Mouse (Mus musculus) adrenal gland, postnatal 14 days (tissue): ENCODE data around the gene Gm20388. TPM values are rescaled to one million over a fixed set of nuclear protein-coding genes. Genes with fewer than 3 reads are reported as not detected.
A peak's percentile ranks its signal among the peaks of the same experiment; 100 is the strongest.

Experiments
- DNase-seq: peaks from one replicate; pipeline ENCODE4 v3.0.0; 2021; ENCODE audit warnings: mixed read lengths
- total RNA-seq: library from RNA; stranded (reverse); gene quantifications from 2 replicates; pipeline ENCODE4 v1.2.3, GENCODE M21; 2021

Gm20388 gene
- total RNA-seq, 1 experiment from 2014 or later = 17.6 TPM

- DNase-seq = peak; percentile 39
Measured at GRCm38 (mm10) chr8:122110240-122110866, 2199.7 kb downstream of the Gm20388 start.

GRCm38 (mm10) chr8:122110867-122111253 lies 2200.2 kb downstream of the Gm20388 start:
- DNase-seq = no peak

GRCm38 (mm10) chr8:122111745-122112144 lies 2201.1 kb downstream of the Gm20388 start:
- DNase-seq = no peak

- peak; percentile 27 for DNase-seq
Measured at GRCm38 (mm10) chr8:122112264-122112965, 2201.8 kb downstream of the Gm20388 start.

GRCm38 (mm10) chr8:122114890-122115289 lies 2204.2 kb downstream of the Gm20388 start:
- no peak for DNase-seq

GRCm38 (mm10) chr8:122116716-122117357 lies 2206.2 kb downstream of the Gm20388 start:
- no peak for DNase-seq

GRCm38 (mm10) chr8:122118097-122118496 lies 2207.5 kb downstream of the Gm20388 start:
- DNase-seq = no peak

- DNase-seq = no peak
Measured at GRCm38 (mm10) chr8:122118536-122118935, 2207.9 kb downstream of the Gm20388 start.

GRCm38 (mm10) chr8:122124326-122124725 lies 2213.7 kb downstream of the Gm20388 start:
- DNase-seq = no peak

GRCm38 (mm10) chr8:122126659-122127058 lies 2216.0 kb downstream of the Gm20388 start:
- DNase-seq = no peak

GRCm38 (mm10) chr8:122134121-122134529 lies 2223.5 kb downstream of the Gm20388 start:
- peak; percentile 85 for DNase-seq

GRCm38 (mm10) chr8:122135494-122135893 lies 2224.9 kb downstream of the Gm20388 start:
- no peak for DNase-seq

- peak; percentile 93 for DNase-seq
Measured at GRCm38 (mm10) chr8:122139784-122140183, 2229.1 kb downstream of the Gm20388 start.

- DNase-seq = no peak
Measured at GRCm38 (mm10) chr8:122140411-122140810, 2229.8 kb downstream of the Gm20388 start.

GRCm38 (mm10) chr8:122142428-122142827 lies 2231.8 kb downstream of the Gm20388 start:
- no peak for DNase-seq

- DNase-seq = no peak
Measured at GRCm38 (mm10) chr8:122143231-122143630, 2232.6 kb downstream of the Gm20388 start.

GRCm38 (mm10) chr8:122144729-122145311 lies 2234.2 kb downstream of the Gm20388 start:
- DNase-seq = peak; percentile 65

- no peak for DNase-seq
Measured at GRCm38 (mm10) chr8:122149045-122149444, 2238.4 kb downstream of the Gm20388 start.

- DNase-seq = no peak
Measured at GRCm38 (mm10) chr8:122149606-122150005, 2239.0 kb downstream of the Gm20388 start.

- DNase-seq = no peak
Measured at GRCm38 (mm10) chr8:122151541-122151940, 2240.9 kb downstream of the Gm20388 start.

- no peak for DNase-seq
Measured at GRCm38 (mm10) chr8:122155082-122155643, 2244.5 kb downstream of the Gm20388 start.

GRCm38 (mm10) chr8:122155964-122156363 lies 2245.3 kb downstream of the Gm20388 start:
- DNase-seq = no peak

- no peak for DNase-seq
Measured at GRCm38 (mm10) chr8:122157689-122158088, 2247.0 kb downstream of the Gm20388 start.
